Mouse (Mus musculus): ENCODE data around the gene Crtc2.

Gene Crtc2

GRCm38 (mm10) chr3:90253653-90254418 lies at the start of gene Crtc2:
Crtc2 (plus strand) TSS chr3:90254163.
- peak; percentile 97 to 99 for DNase-seq (ENCODE audit: low spot score in 2 of 2)

- DNase-seq (ENCODE audit: low spot score in 2 of 2), result no peak
Observed at GRCm38 (mm10) chr3:90204582-90204981, 49.4 kb upstream of the Crtc2 start.

- DNase-seq (ENCODE audit: low spot score in 2 of 2), result no peak
Observed at GRCm38 (mm10) chr3:90208662-90209061, 45.3 kb upstream of the Crtc2 start.

- DNase-seq (ENCODE audit: low spot score in 2 of 2), result no peak
Observed at GRCm38 (mm10) chr3:90209908-90210566, 43.9 kb upstream of the Crtc2 start.

GRCm38 (mm10) chr3:90211475-90212398 lies 42.2 kb upstream of the Crtc2 start:
- no peak for DNase-seq (ENCODE audit: low spot score in 2 of 2)

- DNase-seq (ENCODE audit: low spot score in 2 of 2), result no peak
Observed at GRCm38 (mm10) chr3:90212723-90213122, 41.2 kb upstream of the Crtc2 start.

GRCm38 (mm10) chr3:90213377-90213866 lies 40.5 kb upstream of the Crtc2 start, which contains the start of the genes Rps27 and Rab13:
Rps27 (minus strand) TSS chr3:90213651.
Rab13 (plus strand) TSS chr3:90213695.
- peak; percentile 87 to 94 for DNase-seq (ENCODE audit: low spot score in 2 of 2)

- DNase-seq (ENCODE audit: low spot score in 2 of 2), result no peak
Observed at GRCm38 (mm10) chr3:90213956-90214684, 39.8 kb upstream of the Crtc2 start.

GRCm38 (mm10) chr3:90215825-90216380 lies 38.1 kb upstream of the Crtc2 start:
- no peak for DNase-seq (ENCODE audit: low spot score in 2 of 2)

GRCm38 (mm10) chr3:90220088-90220487 lies 33.9 kb upstream of the Crtc2 start:
- no peak for DNase-seq (ENCODE audit: low spot score in 2 of 2)

GRCm38 (mm10) chr3:90220531-90220951 lies 33.4 kb upstream of the Crtc2 start:
- no peak for DNase-seq (ENCODE audit: low spot score in 2 of 2)

GRCm38 (mm10) chr3:90221123-90221522 lies 32.8 kb upstream of the Crtc2 start:
- DNase-seq (ENCODE audit: low spot score in 2 of 2), result no peak

- no peak for DNase-seq (ENCODE audit: low spot score in 2 of 2)
Observed at GRCm38 (mm10) chr3:90222455-90222854, 31.5 kb upstream of the Crtc2 start.

GRCm38 (mm10) chr3:90222941-90223340 lies 31.0 kb upstream of the Crtc2 start:
- no peak for DNase-seq (ENCODE audit: low spot score in 2 of 2)

- DNase-seq (ENCODE audit: low spot score in 2 of 2), result no peak
Observed at GRCm38 (mm10) chr3:90224331-90224730, 29.6 kb upstream of the Crtc2 start.

GRCm38 (mm10) chr3:90231075-90231474 lies 22.9 kb upstream of the Crtc2 start:
- DNase-seq (ENCODE audit: low spot score in 2 of 2), result no peak

- DNase-seq (ENCODE audit: low spot score in 2 of 2), result peak; percentile 96 to 97
Observed at GRCm38 (mm10) chr3:90231507-90232333, 22.2 kb upstream of the Crtc2 start, which contains the start of gene Jtb. Jtb (plus strand) TSS chr3:90231597.

- no peak for DNase-seq (ENCODE audit: low spot score in 2 of 2)
Observed at GRCm38 (mm10) chr3:90241251-90241650, 12.7 kb upstream of the Crtc2 start.

- DNase-seq (ENCODE audit: low spot score in 2 of 2), result no peak
Observed at GRCm38 (mm10) chr3:90241669-90242358, 12.1 kb upstream of the Crtc2 start.

All from right cerebral cortex, postnatal 36 days (tissue).